Mouse (Mus musculus) C2C12 (cell line): ENCODE measurements around the gene Rnf11. TPM values are rescaled to one million over a fixed set of nuclear protein-coding genes. Genes with fewer than 3 reads are reported as not detected.

Experiments
- H3K27me3 ChIP-seq: one replicate; pipeline ENCODE4 v1.6.1; 2011; ENCODE audit not compliant: control insufficient read depth, insufficient read depth, insufficient read length
- H3K36me3 ChIP-seq: one replicate; pipeline ENCODE4 v1.6.1; 2011; ENCODE audit not compliant: control insufficient read depth, insufficient read depth
- H3K4me3 ChIP-seq: one replicate; pipeline ENCODE4 v1.5.1; 2011; ENCODE audit warnings: mild to moderate bottlenecking, control low read depth; ENCODE audit not compliant: poor library complexity, insufficient read depth, severe bottlenecking
- H3K79me2 ChIP-seq: one replicate; pipeline ENCODE4 v1.6.1; 2011; ENCODE audit not compliant: control insufficient read depth, insufficient read depth
- H3K79me3 ChIP-seq: one replicate; pipeline ENCODE4 v1.6.1; 2011; ENCODE audit warnings: low read depth, control low read depth
- H3ac ChIP-seq: one replicate; pipeline ENCODE3; 2011; ENCODE audit warnings: low read depth; ENCODE audit not compliant: control insufficient read depth, insufficient read length
- CEBPB ChIP-seq: IDR thresholded peaks from one replicate; pipeline ENCODE4 v1.6.1; 2011; ENCODE audit warnings: low read depth, mild to moderate bottlenecking, control low read depth, moderate library complexity
- CTCF ChIP-seq: IDR thresholded peaks from one replicate; pipeline ENCODE4 v1.5.1; 2011; ENCODE audit not compliant: control insufficient read depth, insufficient read depth, insufficient read length
- FOSL1 ChIP-seq: IDR thresholded peaks from one replicate; pipeline ENCODE4 v1.8.0; 2011; ENCODE audit warnings: mild to moderate bottlenecking, low read length; ENCODE audit not compliant: poor library complexity, insufficient read depth, severe bottlenecking
- MAX ChIP-seq: IDR thresholded peaks from one replicate; pipeline ENCODE4 v1.6.1; 2011; ENCODE audit warnings: mild to moderate bottlenecking, control low read depth
- MYOD1 ChIP-seq: IDR thresholded peaks from one replicate; pipeline ENCODE4 v1.6.1; 2011; ENCODE audit warnings: low read depth; ENCODE audit not compliant: control insufficient read depth, insufficient read length
- MYOG ChIP-seq: IDR thresholded peaks from one replicate; pipeline ENCODE4 v1.6.1; 2011; ENCODE audit not compliant: control insufficient read depth, insufficient read length; ENCODE audit errors: extremely low read depth
- USF1 ChIP-seq: IDR thresholded peaks from one replicate; pipeline ENCODE4 v1.6.1; 2011; ENCODE audit warnings: low read depth, mild to moderate bottlenecking, control low read depth, moderate library complexity
- polyA plus RNA-seq: library from polyadenylated mRNA; unstranded; fragments of >200 nt; fragmentation: generic; extraction: Trizol; gene quantifications from one replicate; pipeline ENCODE4 v1.2.1, GENCODE M21; 2012; ENCODE audit warnings: missing spikeins

Rnf11 gene
- polyA plus RNA-seq, 1 experiment: 26.9 TPM

DNA sequence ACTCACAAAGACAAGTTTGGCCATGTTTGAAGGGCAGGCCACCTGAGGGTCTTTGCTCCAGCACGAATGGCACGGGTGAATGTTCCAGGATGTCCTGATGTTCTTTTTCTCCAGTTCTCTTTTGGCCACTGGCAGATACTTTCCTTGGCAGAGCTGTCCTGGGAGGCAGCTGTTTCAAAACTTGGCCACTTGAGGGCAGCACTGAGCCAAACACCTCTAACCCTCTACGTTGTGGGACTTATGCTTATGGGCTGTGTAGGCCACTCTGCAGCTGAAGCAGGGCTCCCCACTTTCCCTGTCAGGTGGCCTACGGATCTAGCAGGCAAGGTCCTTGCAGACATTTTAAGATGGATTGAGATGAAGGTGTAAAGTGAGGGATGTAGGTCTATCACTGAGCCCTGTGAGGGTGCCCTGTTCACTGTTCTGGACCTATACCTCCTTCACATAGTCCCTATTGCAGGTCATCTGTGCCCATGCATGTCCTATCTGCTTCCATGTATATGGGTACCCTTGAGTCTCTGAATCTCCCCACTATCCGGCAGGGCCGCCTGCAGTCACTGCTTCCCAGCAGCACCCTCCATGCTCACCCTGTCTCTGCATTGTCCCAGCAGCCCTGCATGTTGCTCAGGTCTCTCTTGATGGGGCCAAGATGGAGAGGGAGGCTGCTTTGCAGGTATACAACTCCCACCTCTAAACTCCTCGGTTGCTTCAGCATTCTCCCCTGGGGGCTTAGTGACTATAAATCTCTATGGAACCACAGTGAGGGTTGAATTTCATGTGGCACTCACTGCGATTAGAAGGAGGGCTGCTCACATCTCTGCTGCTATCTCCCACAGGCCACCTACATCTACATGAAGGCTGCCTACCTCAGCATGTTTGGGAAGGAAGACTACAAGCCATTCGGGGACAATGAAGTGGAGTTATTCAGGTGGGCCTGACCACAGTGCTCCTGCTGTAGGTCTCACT is 46.3 kb downstream of the Rnf11 start:
- Histone ChIP-seq H3K36me3 (no peaks in the 10 kb centered on the region), H3K79me2 (no peaks in the 10 kb centered on the region), H3K4me3 (no peak overlapping the region), H3ac (no peak overlapping the region), H3K79me3 (no peaks in the 10 kb centered on the region), H3K27me3 (no peaks in the 10 kb centered on the region)
- peak; percentile 62 for TF ChIP-seq CTCF
- no peak for TF ChIP-seq FOSL1

DNA sequence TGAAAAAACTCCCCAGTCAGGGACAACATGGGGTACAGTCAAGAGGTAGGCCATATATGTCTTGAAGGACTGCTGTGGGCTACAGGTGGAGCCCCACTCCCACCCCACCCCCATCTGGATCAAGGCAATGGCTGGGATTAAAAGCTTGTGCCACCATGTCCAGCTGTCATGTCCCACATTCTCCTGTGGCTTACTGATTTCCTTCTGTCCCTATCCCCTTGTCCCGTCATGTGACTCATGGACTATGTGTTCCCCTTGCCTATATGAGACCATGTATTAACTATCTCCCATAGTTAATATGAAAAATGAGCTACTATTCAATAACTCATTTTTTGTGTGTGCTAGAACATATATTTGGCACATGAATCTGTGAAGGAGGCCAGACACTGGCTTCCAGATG is 50.3 kb downstream of the Rnf11 start:
- TF ChIP-seq FOSL1 (no peak), CTCF (no peak), MAX (no peak), CEBPB (no peak), USF1 (peak; percentile 53), MYOG (no peak), MYOD1 (no peak)

DNA sequence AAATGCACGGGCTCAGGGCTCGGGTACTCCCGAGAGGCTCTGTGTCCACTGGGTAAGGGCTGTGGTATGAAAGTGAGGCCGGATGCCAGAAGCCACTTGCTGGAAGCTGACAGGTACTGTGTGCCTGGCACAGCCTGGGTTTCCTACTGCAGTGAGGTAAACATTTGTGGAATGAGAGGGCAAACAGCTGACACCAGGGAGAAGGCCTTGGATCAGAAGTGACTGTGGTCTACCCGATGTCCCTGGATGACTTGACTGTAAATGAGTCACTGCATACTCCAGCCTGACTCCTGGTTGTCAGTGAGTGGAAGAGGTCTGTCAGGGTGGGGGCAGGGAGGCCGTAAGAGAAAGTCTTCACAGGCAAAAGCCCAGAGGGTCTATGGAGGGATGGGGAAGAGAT is 50.9 kb downstream of the Rnf11 start:
- H3K27me3 ChIP-seq: no peaks in the 10 kb centered on the region
- no peaks in the 10 kb centered on the region for H3K79me2 ChIP-seq
- no peaks in the 10 kb centered on the region for H3K36me3 ChIP-seq
- TF ChIP-seq CEBPB (no peak), USF1 (no peak), FOSL1 (peak; percentile 58), CTCF (no peak), MYOD1 (peak; percentile 90), MYOG (no peak)
- H3ac ChIP-seq: no peak overlapping the region
- no peak overlapping the region for H3K4me3 ChIP-seq
- no peaks in the 10 kb centered on the region for H3K79me3 ChIP-seq

More for the DNA sequence above, 50.3 kb downstream of the Rnf11 start:
- Histone ChIP-seq H3K27me3 (no peaks in the 10 kb centered on the region), H3K4me3 (no peak overlapping the region), H3K79me3 (no peaks in the 10 kb centered on the region), H3K36me3 (no peaks in the 10 kb centered on the region), H3ac (no peak overlapping the region), H3K79me2 (no peaks in the 10 kb centered on the region)

DNA sequence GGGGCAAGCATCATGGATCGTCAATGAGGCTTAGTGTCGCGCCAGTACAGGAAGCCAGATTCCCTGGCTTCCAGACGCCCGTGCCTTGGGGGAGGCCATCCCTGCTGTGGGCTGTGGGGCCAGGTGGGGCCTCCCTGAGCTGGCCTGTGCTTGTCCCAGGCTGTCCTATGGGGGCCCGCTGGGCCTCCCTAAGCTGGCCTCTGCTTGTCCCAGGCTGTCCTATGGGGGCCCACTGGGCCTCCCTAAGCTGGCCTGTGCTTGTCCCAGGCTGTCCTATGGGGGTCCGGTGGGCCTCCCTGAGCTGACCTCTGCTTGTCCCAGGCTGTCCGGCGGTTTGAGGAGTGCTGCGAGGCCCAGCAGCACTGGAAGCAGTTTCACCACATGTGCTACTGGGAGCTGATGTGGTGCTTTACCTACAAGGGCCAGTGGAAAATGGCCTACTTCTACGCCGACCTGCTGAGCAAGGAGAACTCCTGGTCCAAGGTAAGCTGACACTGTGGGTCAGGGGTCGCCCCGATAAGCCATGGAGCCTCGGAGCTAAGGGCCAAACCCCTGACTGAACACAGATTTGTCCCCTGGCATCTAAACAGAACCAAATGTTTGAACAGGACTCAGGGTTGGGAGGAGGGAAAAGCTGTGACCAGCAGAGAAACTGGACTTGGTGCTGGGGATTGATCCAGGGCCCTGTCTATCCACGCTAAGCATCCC is 51.7 kb downstream of the Rnf11 start:
- no peak for TF ChIP-seq MYOG
- TF ChIP-seq CTCF: no peak
- no peak for TF ChIP-seq FOSL1
- no peak for TF ChIP-seq CEBPB
- TF ChIP-seq MAX: no peak
- no peak for TF ChIP-seq USF1
- TF ChIP-seq MYOD1: no peak
- no peak overlapping the region for H3ac ChIP-seq
- no peaks in the 10 kb centered on the region for H3K27me3 ChIP-seq
- no peaks in the 10 kb centered on the region for H3K79me2 ChIP-seq
- H3K79me3 ChIP-seq: no peaks in the 10 kb centered on the region
- no peaks in the 10 kb centered on the region for H3K36me3 ChIP-seq
- H3K4me3 ChIP-seq: no peak overlapping the region

DNA sequence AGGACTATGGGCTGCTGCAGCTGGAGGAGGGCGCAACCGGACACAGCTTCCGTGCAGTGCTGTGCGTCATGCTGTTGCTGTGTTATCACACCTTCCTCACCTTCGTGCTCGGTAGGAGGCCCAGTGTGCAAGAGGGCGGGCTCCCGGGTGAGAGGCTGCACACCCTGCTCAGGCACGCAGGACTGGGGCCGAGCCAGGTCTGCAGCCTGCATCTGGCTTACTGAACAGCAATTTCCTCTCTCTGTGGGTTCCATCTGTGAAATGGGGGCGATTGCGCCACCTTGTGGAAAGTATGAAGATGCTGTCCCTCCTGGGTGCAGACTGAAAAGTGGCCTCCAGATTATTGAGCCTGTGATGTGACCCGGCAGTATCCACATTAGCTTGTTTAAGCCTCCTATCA is 53.7 kb downstream of the Rnf11 start:
- no peaks in the 10 kb centered on the region for H3K79me3 ChIP-seq
- no peak overlapping the region for H3K4me3 ChIP-seq
- H3K36me3 ChIP-seq: no peaks in the 10 kb centered on the region
- H3K27me3 ChIP-seq: no peaks in the 10 kb centered on the region
- H3ac ChIP-seq: no peak overlapping the region
- no peaks in the 10 kb centered on the region for H3K79me2 ChIP-seq
- TF ChIP-seq USF1 (no peak), CTCF (peak; percentile 57)

DNA sequence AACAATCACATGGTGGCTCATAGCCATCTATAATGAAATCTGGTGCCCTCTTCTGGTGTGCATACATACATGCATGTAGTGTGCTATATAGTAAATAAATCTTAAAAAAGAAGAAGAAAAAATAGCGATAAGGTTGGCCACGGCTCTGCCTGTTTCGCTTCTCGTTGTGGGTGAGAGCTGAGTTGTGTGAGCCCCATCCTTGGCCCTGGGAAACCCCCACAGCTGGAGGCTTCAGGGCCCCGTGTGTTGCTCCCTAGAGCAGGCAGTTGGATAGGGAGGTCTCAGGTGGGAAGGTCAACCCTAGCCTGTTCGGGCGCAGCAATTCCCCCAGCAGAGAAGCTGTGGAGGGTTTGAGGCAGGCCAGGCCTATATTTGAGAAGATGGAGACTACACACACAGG is 54.3 kb downstream of the Rnf11 start:
- H3K79me2 ChIP-seq: no peaks in the 10 kb centered on the region

More for the DNA sequence above, 54.3 kb downstream of the Rnf11 start:
- Histone ChIP-seq H3K27me3 (no peaks in the 10 kb centered on the region), H3K79me3 (no peaks in the 10 kb centered on the region), H3ac (no peak overlapping the region), H3K36me3 (no peaks in the 10 kb centered on the region), H3K4me3 (no peak overlapping the region)
- TF ChIP-seq MYOD1 (no peak), MYOG (no peak), CEBPB (no peak), FOSL1 (no peak), CTCF (no peak), USF1 (no peak), MAX (no peak)
